Mouse (Mus musculus) hindlimb bud, embryonic 11.5 days (tissue): ENCODE data around the gene Cgref1.

Experiments used
- DNase-seq: peaks from one replicate; pipeline ENCODE4 v3.0.0-alpha.2; 2012; ENCODE audit warnings: low read depth, low spot score; ENCODE audit errors: extremely low spot score

Gene Cgref1

GRCm38 (mm10) chr5:30887858-30888336 is 57.5 kb downstream of the Cgref1 start:
- DNase-seq, result peak; percentile 98

DNA sequence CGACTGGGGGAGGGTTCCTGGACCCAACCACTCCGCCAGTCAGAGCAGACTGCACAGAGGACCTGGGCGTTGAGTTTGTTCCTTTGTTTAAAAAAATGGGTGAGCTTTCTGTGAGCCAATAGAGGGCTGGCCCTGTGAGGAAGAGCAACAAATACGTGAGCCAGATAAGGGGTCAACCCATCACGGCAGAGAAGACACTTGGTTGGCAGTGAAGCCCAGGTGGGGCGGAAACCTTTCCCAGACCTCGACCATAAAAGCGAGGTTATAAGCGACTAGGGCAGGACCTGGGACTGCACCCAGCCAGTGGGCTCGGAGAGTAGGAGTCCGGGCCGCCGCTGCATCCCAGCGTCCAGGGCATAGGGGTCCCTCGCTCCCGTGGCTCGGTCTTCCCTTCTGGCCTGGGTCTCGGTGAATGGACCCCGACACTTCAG is 58.0 kb downstream of the Cgref1 start:
- DNase-seq, result no peak

DNA sequence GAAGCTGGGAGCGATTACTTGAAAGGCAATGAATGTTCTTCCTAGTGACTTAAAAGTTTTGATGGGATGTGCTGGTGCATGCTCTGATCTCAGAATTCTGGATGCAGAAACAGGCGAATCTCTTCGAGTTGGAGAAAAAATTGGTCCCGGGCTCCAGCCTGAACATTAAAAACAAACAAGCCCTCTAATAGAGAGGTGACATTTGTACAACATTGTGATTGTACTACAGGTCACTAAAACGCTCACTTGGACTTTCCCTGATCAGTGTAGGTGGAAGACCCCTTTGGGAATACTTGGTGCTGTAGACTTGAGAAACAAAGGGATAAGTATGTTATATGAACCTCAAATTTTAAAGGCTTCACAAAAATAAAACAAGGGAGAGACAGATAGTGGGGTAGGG is 58.7 kb downstream of the Cgref1 start:
- DNase-seq, result no peak

GRCm38 (mm10) chr5:30886209-30886608 is 59.2 kb downstream of the Cgref1 start:
- no peak for DNase-seq
